Mouse (Mus musculus) heart, embryonic 12.5 days (tissue): Measurements from ENCODE around the gene Vill. TPM values are rescaled to one million over a fixed set of nuclear protein-coding genes. Genes with fewer than 3 reads are reported as not detected.

ENCODE experiments used
- ATAC-seq: fragments of 200-750 bp; cut with Nextera tagmentation; 2 replicates; pipeline ENCODE4 v1.8.0; 2017; ENCODE audit warnings: moderate TSS enrichment, moderate library complexity; ENCODE audit not compliant: insufficient number of reproducible peaks, low FRiP score
- H3K27ac ChIP-seq: fragments of 300-500 bp; sonication (generic); 2 replicates; pipeline ENCODE4 v1.5.1; 2016; ENCODE audit warnings: mild to moderate bottlenecking, moderate library complexity; ENCODE audit not compliant: poor library complexity, severe bottlenecking
- H3K27me3 ChIP-seq: fragments of 300-500 bp; sonication (generic); replicated peaks from 2 replicates; pipeline ENCODE4 v1.6.1; 2016; ENCODE audit warnings: mild to moderate bottlenecking, moderate library complexity
- H3K36me3 ChIP-seq: fragments of 300-500 bp; sonication (generic); 2 replicates; pipeline ENCODE4 v1.6.1; 2016; ENCODE audit warnings: mild to moderate bottlenecking, moderate library complexity
- H3K4me1 ChIP-seq: fragments of 300-500 bp; sonication (generic); replicated peaks from 2 replicates; pipeline ENCODE4 v1.6.1; 2016; ENCODE audit warnings: mild to moderate bottlenecking
- H3K4me2 ChIP-seq: fragments of 300-500 bp; sonication (generic); 2 replicates; pipeline ENCODE4 v1.6.1; 2016; ENCODE audit warnings: mild to moderate bottlenecking, moderate library complexity
- H3K4me3 ChIP-seq: fragments of 300-500 bp; sonication (generic); 2 replicates; pipeline ENCODE4 v1.5.1; 2016; ENCODE audit warnings: mild to moderate bottlenecking
- H3K9ac ChIP-seq: fragments of 300-500 bp; sonication (generic); 2 replicates; pipeline ENCODE4 v1.6.1; 2016; ENCODE audit warnings: mild to moderate bottlenecking, moderate library complexity
- H3K9me3 ChIP-seq: fragments of 300-500 bp; sonication (generic); replicated peaks from 2 replicates; pipeline ENCODE4 v1.6.1; 2016; ENCODE audit warnings: mild to moderate bottlenecking, moderate library complexity
- WGBS: fragments of 180-500 bp; shearing (Covaris S2); methylation state at CpG from one replicate; pipeline ENCODE4 v1.1.7; 2016; 5-methylcytosine and 5-hydroxymethylcytosine counted together
- polyA plus RNA-seq: library from polyadenylated mRNA; unstranded; fragments of >200 nt; fragmentation: Nextera tagmentation; extraction: Ambion mirVana; gene quantifications from 2 replicates; pipeline ENCODE4 v1.2.1, GENCODE M21; 2016

Vill gene
- polyA plus RNA-seq, 1 experiment from 2014 or later = 15.3 TPM

DNA sequence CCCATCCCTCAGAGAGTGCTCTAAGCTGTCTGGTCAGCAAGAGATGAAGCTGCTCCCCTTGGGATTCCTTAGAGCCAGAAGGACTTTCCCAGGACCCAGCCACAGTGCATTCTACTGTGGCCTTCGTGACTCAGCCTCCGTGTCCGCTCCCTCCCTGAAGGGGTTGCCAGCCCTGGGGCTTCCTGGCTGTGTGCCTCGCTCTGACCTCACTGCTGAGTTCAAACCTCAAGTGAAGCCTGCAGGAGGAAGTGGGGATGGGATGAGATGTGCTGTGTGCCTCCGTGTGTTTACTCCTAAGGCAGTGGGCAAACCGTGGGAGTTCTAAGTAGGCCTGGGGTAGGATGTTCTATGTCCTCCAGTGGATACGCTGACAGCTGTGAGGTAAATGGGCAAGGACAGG, 16.7 kb upstream of the Vill start:
- no peak overlapping the region for H3K4me2 ChIP-seq
- H3K36me3 ChIP-seq = peaks cover 44% of the 10 kb centered on the region
- H3K27ac ChIP-seq = peak overlapping the region; percentile 7; the same call in 1 of the 2 replicates
- H3K4me3 ChIP-seq = no peak overlapping the region
- peaks cover 38% of the 10 kb centered on the region for H3K4me1 ChIP-seq
- WGBS = 53% methylated on average over 7 of the region's 7 CpGs
- no peaks in the 10 kb centered on the region for H3K27me3 ChIP-seq
- no peak for ATAC-seq
- H3K9ac ChIP-seq = no peak overlapping the region
- H3K9me3 ChIP-seq = no peaks in the 10 kb centered on the region

DNA sequence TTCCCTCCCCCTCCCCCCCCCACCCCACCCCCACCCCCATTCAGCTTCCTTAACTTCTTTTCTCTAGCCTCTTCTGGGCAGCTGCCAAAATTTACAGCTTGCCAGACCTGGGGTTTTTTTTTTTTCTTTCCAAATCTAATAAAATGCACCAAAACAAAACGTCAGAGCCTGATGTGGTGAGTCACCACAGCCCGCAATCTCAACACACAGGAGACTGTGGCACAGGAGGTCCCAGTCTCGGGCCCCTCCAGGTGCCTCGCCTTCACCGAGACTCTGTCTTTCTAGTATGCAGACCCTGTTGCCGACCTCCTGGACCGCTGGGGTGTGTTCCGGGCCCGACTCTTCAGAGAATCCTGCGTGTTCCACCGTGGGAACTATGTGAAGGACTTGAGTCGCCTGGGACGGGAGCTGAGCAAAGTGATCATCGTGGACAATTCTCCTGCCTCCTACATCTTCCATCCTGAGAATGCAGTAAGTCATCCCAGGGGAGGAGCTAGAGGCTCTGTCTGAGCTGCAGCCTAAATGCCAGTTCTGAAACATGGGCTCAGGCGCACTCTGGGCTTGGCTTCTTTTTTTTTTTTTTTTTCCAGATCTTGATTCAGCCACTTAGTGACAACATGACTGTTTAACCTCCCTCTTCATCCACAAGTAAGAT, 15.4 kb upstream of the Vill start:
- H3K27ac ChIP-seq = peak overlapping the region; percentile 7
- no peak overlapping the region for H3K4me3 ChIP-seq
- no peaks in the 10 kb centered on the region for H3K9me3 ChIP-seq
- no peak for ATAC-seq
- no peaks in the 10 kb centered on the region for H3K27me3 ChIP-seq
- H3K4me1 ChIP-seq = peaks cover 31% of the 10 kb centered on the region
- peaks cover 57% of the 10 kb centered on the region for H3K36me3 ChIP-seq
- no peak overlapping the region for H3K9ac ChIP-seq
- WGBS = 63% methylated on average over 15 of the region's 15 CpGs
- no peak overlapping the region for H3K4me2 ChIP-seq

DNA sequence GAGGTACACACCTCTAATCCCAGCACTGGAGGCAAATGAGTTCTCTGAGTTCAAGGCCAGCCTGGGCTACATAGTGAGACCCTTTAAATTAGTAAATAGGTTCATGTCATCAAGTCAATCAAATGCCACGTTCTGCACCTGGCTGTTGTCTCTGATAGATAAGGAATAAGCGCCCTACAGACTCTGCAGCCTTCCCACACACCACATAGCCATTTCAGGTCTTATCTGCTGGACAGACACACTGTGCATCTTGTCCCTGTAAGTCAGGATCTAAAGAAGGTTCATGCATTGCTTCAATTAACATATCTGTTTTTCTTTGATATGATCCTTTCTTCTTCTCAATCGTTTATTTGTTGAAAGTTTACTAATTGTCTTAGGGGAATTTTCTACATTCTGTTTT, 14.0 kb upstream of the Vill start:
- 65% methylated on average over 3 of the region's 3 CpGs for WGBS
- H3K4me1 ChIP-seq = peaks cover 21% of the 10 kb centered on the region
- H3K27me3 ChIP-seq = no peaks in the 10 kb centered on the region
- H3K9me3 ChIP-seq = no peaks in the 10 kb centered on the region
- H3K36me3 ChIP-seq = peaks cover 55% of the 10 kb centered on the region
- no peak for ATAC-seq
- no peak overlapping the region for H3K9ac ChIP-seq
- no peak overlapping the region for H3K27ac ChIP-seq
- no peak overlapping the region for H3K4me3 ChIP-seq
- no peak overlapping the region for H3K4me2 ChIP-seq

DNA sequence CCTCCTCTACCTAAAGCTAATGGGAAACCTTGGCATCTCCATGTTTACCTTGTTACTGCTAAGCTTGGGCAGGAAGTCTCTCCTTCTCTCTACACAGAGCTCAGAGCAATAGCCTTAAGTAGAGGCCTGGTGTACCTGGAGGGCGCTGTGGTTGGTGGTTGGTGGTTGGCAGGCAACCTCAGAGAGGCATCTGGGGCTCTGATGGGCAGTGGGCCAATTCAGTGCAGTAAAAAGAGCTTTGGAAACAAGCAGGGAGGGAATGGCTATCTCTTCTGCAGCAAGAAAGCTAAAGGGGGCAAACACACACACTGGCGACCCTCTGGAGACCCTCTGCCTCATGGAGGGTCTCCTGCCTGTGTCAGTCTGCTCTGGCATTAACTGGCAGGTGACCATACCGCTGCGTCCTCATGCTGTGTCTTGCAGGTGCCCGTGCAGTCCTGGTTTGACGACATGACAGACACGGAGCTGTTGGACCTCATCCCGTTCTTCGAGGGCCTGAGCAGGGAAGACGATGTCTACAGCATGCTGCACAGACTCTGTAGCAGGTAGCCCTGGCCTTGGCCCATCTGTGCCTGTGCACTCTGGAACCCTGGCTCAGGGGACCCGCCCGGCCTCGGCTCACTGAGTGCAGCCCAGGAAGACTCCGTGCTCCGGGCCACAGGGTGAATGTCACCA, 12.3 kb upstream of the Vill start:
- Histone ChIP-seq H3K4me3 (no peak overlapping the region), H3K4me1 (peaks cover 21% of the 10 kb centered on the region), H3K4me2 (no peak overlapping the region), H3K27ac (no peak overlapping the region), H3K27me3 (no peaks in the 10 kb centered on the region), H3K9ac (no peak overlapping the region), H3K36me3 (peaks cover 43% of the 10 kb centered on the region), H3K9me3 (no peaks in the 10 kb centered on the region)
- ATAC-seq = no peak
- WGBS = 91% methylated on average over 15 of the region's 15 CpGs

DNA sequence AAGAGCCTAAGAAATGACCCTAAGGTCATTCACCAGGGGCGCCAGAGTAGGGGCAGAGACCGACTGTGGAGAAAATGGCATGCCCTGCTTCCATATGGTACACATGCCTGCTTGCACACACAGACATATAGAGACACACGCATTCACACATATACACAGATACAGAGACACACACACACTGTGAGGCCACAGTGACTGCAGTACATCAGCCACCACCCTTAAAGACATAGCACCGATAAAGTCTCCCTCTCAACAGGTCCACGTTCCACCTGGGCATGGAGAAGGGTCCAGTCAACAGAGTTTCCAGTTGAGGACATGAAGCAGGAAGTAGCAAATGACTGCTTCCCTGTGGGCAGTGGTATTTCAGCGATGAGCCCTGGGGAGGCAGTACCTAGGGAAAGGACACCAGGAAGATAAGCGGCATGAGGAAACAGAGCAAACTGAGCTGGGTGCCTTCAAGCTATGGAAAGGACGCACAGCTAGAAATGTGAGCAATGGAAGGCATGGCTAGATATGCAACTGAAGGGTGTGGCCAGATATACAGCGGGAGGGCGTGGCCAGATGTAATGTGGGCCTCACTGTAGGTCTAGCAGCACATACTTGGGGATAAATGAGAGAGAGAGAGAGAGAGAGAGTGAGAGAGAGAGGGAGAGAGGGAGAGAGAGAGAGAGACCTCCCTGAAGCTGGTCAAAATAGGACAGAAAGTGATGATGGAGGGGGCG, 4.2 kb upstream of the Vill start:
- ATAC-seq = no peak
- H3K27ac ChIP-seq = no peak overlapping the region
- H3K4me3 ChIP-seq = no peak overlapping the region
- 68% methylated on average over 11 of the region's 11 CpGs for WGBS
- H3K9me3 ChIP-seq = no peaks in the 10 kb centered on the region
- H3K36me3 ChIP-seq = no peaks in the 10 kb centered on the region
- H3K4me1 ChIP-seq = peaks cover 32% of the 10 kb centered on the region
- H3K4me2 ChIP-seq = no peak overlapping the region
- H3K9ac ChIP-seq = no peak overlapping the region
- H3K27me3 ChIP-seq = 0 out of 2 replicates have a peak, but pooled peaks cover 1% of the 10 kb centered on the region

DNA sequence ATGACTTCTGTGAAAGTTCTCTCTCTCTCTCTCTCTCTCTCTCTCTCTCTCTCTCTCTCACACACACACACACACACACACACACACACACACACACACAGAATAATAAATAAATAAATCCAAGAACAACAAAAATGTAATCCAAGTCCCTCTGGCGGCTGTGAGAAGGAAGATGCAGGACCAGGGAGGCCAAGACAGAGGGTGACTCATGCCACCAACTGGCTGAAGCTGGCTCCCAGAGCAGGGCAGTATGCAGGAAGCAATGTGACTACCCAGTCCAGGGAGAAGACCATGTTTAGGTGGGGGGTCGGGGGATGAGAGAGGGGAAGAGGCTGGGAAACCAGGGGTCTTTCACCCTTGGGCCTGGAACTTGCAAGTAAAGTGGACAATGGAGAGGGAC, 1.4 kb upstream of the Vill start:
- 62% methylated on average over 2 of the region's 2 CpGs for WGBS

DNA sequence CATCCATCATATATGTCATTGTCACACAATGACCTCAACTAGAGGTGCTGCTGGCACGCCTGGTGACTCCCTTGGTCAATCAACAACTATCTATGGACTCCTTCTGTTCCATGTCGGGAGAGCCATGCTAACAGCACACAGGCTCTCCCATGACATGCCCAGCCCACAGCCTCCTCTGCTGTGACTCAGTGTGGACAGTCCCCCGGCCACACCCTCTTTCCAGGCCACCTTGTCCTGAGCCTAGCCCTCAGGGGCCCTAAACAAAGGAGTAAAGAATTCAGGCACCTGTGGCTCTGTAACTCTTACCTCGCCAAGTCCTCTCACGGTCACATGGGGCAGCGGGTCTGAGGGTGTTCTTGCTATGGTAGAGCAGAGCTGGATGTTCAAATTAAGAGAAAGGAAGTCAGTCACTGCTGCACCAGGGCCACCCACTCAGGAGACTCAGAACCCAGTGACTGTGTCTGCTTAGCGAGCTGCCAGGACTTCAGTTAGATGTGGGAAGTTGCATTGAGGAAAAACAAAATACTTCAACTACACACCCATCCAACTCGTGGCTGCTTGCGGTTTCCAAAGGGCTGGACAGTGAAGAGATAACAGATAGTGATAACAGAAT, 1.5 kb downstream of the Vill start:
- no peak overlapping the region for H3K9ac ChIP-seq
- 0 out of 2 replicates have a peak, but pooled peaks cover 5% of the 10 kb centered on the region for H3K27me3 ChIP-seq
- ATAC-seq = no peak
- H3K9me3 ChIP-seq = no peaks in the 10 kb centered on the region
- H3K36me3 ChIP-seq = no peaks in the 10 kb centered on the region
- WGBS = 70% methylated on average over 9 of the region's 9 CpGs
- no peak overlapping the region for H3K27ac ChIP-seq
- H3K4me2 ChIP-seq = no peak overlapping the region
- no peak overlapping the region for H3K4me3 ChIP-seq
- H3K4me1 ChIP-seq = peaks cover 51% of the 10 kb centered on the region

More for the DNA sequence above, 1.4 kb upstream of the Vill start:
- Histone ChIP-seq H3K4me2 (no peak overlapping the region), H3K4me1 (peaks cover 47% of the 10 kb centered on the region), H3K9me3 (no peaks in the 10 kb centered on the region), H3K9ac (no peak overlapping the region), H3K36me3 (no peaks in the 10 kb centered on the region), H3K27me3 (0 out of 2 replicates have a peak, but pooled peaks cover 5% of the 10 kb centered on the region), H3K4me3 (no peak overlapping the region), H3K27ac (no peak overlapping the region)
- ATAC-seq = no peak

DNA sequence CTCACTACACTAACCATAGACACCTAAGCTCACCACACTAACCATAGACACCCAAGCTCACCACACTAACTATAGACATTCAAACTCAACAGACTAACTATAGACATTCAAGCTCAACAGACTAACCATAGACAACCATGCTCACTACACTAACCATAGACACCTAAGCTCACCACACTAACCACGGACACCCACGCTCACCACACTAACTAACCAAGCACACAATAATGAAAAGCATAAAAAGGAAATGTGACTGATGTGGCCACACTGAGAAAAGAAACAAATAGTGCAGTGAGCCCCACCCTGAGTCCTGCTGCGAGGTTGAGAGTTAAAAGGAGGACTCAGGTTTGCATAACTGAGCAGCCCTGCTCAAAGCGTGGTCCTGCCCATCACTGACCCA, 2.8 kb downstream of the Vill start:
- Histone ChIP-seq H3K4me2 (no peak overlapping the region), H3K4me1 (peaks cover 51% of the 10 kb centered on the region), H3K27me3 (peaks cover 9% of the 10 kb centered on the region; the same call in 1 of the 2 replicates), H3K36me3 (no peaks in the 10 kb centered on the region), H3K9me3 (no peaks in the 10 kb centered on the region), H3K9ac (no peak overlapping the region), H3K27ac (no peak overlapping the region), H3K4me3 (no peak overlapping the region)
- no peak for ATAC-seq
- whole genome bisulfite sequencing = 88% methylated on average over 4 of the region's 4 CpGs

DNA sequence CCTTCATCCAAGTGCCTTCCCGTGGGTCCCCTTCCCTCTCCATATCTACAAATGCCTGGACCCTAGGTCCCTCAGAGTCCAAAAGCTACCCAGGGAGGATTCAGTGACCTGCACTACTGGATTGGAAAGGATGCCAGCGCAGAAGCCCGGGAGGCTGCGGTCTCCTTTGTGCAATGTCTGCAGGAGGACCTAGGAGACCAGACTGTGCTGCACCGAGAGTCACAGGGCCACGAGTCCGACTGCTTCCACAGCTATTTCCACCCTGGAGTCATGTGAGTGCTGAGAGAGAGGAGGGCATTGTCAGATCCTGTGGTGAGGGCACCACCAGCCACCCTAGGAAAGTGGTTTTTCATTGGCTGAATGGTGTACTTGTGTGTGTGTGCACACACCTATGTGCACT, 5.7 kb downstream of the Vill start:
- Histone ChIP-seq H3K9ac (no peak overlapping the region), H3K36me3 (no peaks in the 10 kb centered on the region), H3K27ac (no peak overlapping the region), H3K4me1 (peaks cover 34% of the 10 kb centered on the region), H3K4me2 (no peak overlapping the region), H3K27me3 (peaks cover 17% of the 10 kb centered on the region), H3K4me3 (no peak overlapping the region), H3K9me3 (no peaks in the 10 kb centered on the region)
- no peak for ATAC-seq
- 77% methylated on average over 7 of the region's 7 CpGs for WGBS

DNA sequence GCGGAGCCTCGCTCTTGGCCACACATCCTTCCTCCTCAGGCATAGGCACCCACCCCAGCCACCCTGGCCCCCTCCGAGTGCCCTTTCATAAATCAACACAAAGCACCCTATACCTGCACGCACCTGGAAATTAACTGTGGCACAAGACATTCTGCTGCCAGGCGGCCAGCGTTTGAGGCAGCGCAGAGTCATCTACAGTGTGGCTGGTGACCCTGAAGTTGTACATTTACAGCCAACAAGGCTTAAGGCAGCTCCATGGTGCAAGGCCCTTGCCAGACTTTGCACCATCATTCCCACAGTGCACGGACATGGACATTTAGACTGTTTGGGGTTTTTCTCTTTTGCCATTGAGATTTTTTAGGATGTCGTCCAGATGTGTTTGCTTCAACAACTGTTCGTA, 8.1 kb downstream of the Vill start:
- Histone ChIP-seq H3K27ac (no peak overlapping the region), H3K9ac (no peak overlapping the region), H3K4me3 (no peak overlapping the region), H3K27me3 (peaks cover 12% of the 10 kb centered on the region), H3K36me3 (no peaks in the 10 kb centered on the region), H3K4me2 (no peak overlapping the region), H3K9me3 (no peaks in the 10 kb centered on the region), H3K4me1 (peaks cover 25% of the 10 kb centered on the region)
- WGBS = 83% methylated on average over 10 of the region's 10 CpGs
- no peak for ATAC-seq
